Mouse (Mus musculus) brain, embryonic 18.5 days (tissue): Measurements from ENCODE around the gene Zfyve27.

ENCODE experiments used
- DNase-seq: peaks from one replicate; pipeline ENCODE4 v3.0.0-alpha.2; 2012; ENCODE audit warnings: low read depth, low spot score

The Zfyve27 gene

GRCm38 (mm10) chr19:42163764-42164163 is at the start of gene Zfyve27:
Gene Zfyve27, plus strand, starts transcription at chr19:42163951.
- DNase-seq = no peak

GRCm38 (mm10) chr19:42115783-42116335 is 47.9 kb upstream of the Zfyve27 start:
- DNase-seq = no peak

- no peak for DNase-seq
Observed at GRCm38 (mm10) chr19:42118142-42118541, 45.6 kb upstream of the Zfyve27 start.

- no peak for DNase-seq
Observed at GRCm38 (mm10) chr19:42118596-42118995, 45.2 kb upstream of the Zfyve27 start.

- DNase-seq = no peak
Observed at GRCm38 (mm10) chr19:42120451-42120850, 43.3 kb upstream of the Zfyve27 start.

- DNase-seq = no peak
Observed at GRCm38 (mm10) chr19:42124684-42125083, 39.1 kb upstream of the Zfyve27 start.

- DNase-seq = no peak
Observed at GRCm38 (mm10) chr19:42125501-42126218, 38.1 kb upstream of the Zfyve27 start.

GRCm38 (mm10) chr19:42126219-42126605 is 37.5 kb upstream of the Zfyve27 start:
- no peak for DNase-seq

GRCm38 (mm10) chr19:42127024-42127423 is 36.7 kb upstream of the Zfyve27 start:
- no peak for DNase-seq

- DNase-seq = no peak
Observed at GRCm38 (mm10) chr19:42128052-42128740, 35.6 kb upstream of the Zfyve27 start.

- DNase-seq = peak; percentile 95
Observed at GRCm38 (mm10) chr19:42128787-42129508, 34.8 kb upstream of the Zfyve27 start, which contains the start of gene Avpi1. Gene Avpi1, minus strand, starts transcription at chr19:42129059.

- DNase-seq = no peak
Observed at GRCm38 (mm10) chr19:42129509-42130293, 34.0 kb upstream of the Zfyve27 start.

GRCm38 (mm10) chr19:42130294-42130606 is 33.5 kb upstream of the Zfyve27 start:
- DNase-seq = no peak

GRCm38 (mm10) chr19:42131101-42131500 is 32.6 kb upstream of the Zfyve27 start:
- DNase-seq = no peak

- no peak for DNase-seq
Observed at GRCm38 (mm10) chr19:42135070-42135469, 28.7 kb upstream of the Zfyve27 start.

- no peak for DNase-seq
Observed at GRCm38 (mm10) chr19:42136126-42136525, 27.6 kb upstream of the Zfyve27 start.

GRCm38 (mm10) chr19:42137167-42137672 is 26.5 kb upstream of the Zfyve27 start:
- DNase-seq = no peak

GRCm38 (mm10) chr19:42138517-42139285 is 25.1 kb upstream of the Zfyve27 start:
- DNase-seq = no peak

GRCm38 (mm10) chr19:42139724-42140517 is 23.8 kb upstream of the Zfyve27 start:
- DNase-seq = no peak

- no peak for DNase-seq
Observed at GRCm38 (mm10) chr19:42141998-42142397, 21.8 kb upstream of the Zfyve27 start.
